Mouse (Mus musculus) megakaryocyte progenitor cell, adult 5-6 weeks (primary cell): ENCODE data around the gene Epn3. TPM values are rescaled to one million over a fixed set of nuclear protein-coding genes. Genes with fewer than 3 reads are reported as not detected.

ENCODE experiments used
- total RNA-seq, 2 experiments: library from RNA; stranded (forward) in 1 of 2; stranded (reverse) in 1 of 2; fragments of 157-497, 149-512 nt in 1 of 2; fragments of 200-1000 nt in 1 of 2; gene quantifications; 2 replicates each; pipeline versions ENCODE4 v1.2.3 to v1.2.4; 2015 to 2017

The Epn3 gene
- total RNA-seq, 2 experiments from 2014 or later: not detected

Other genes with a start within 250 kb of the Epn3 start
- not detected in 2 replicates for gene Gm21885, start 218.1 kb downstream of the Epn3 start, total RNA-seq (2015)
- gene Gm21885, start 218.1 kb downstream of the Epn3 start, total RNA-seq (2017): not detected in 2 replicates
- gene Luc7l3, start 178.0 kb downstream of the Epn3 start, total RNA-seq (2015): 160 and 188 TPM in 2 replicates
- gene Luc7l3, start 178.0 kb downstream of the Epn3 start, total RNA-seq (2017): 289 and 470 TPM in 2 replicates
- gene Ankrd40, start 172.0 kb downstream of the Epn3 start, total RNA-seq (2015): 18.8 and 21.7 TPM in 2 replicates
- gene Ankrd40, start 172.0 kb downstream of the Epn3 start, total RNA-seq (2017): 59.6 and 77.8 TPM in 2 replicates
- 0.07 and 0.56 TPM in 2 replicates for gene Abcc3, start 107.0 kb downstream of the Epn3 start, total RNA-seq (2015)
- gene Abcc3, start 107.0 kb downstream of the Epn3 start, total RNA-seq (2017): 0.17 TPM in 1 of 2 replicates, not detected in the other
- not detected in 2 replicates for gene Cacna1g, start 25.8 kb downstream of the Epn3 start, total RNA-seq (2015)
- gene Cacna1g, start 25.8 kb downstream of the Epn3 start, total RNA-seq (2017): not detected in 2 replicates
- gene Spata20, start 13.8 kb downstream of the Epn3 start, total RNA-seq (2015): not detected in 2 replicates
- not detected in 2 replicates for gene Spata20, start 13.8 kb downstream of the Epn3 start, total RNA-seq (2017)
- not detected in 2 replicates for gene Mycbpap, start 21.8 kb upstream of the Epn3 start, total RNA-seq (2015)
- gene Mycbpap, start 21.8 kb upstream of the Epn3 start, total RNA-seq (2017): 0.20 and 2.5 TPM in 2 replicates
- 4.4 and 5.0 TPM in 2 replicates for gene Rsad1, start 49.3 kb upstream of the Epn3 start, total RNA-seq (2015)
- gene Rsad1, start 49.3 kb upstream of the Epn3 start, total RNA-seq (2017): 5.0 and 6.2 TPM in 2 replicates
- gene Chad, start 65.1 kb upstream of the Epn3 start, total RNA-seq (2015): not detected in 2 replicates
- gene Chad, start 65.1 kb upstream of the Epn3 start, total RNA-seq (2017): not detected in 2 replicates
- gene Acsf2, start 101.9 kb upstream of the Epn3 start, total RNA-seq (2015): 18.1 and 18.6 TPM in 2 replicates
- gene Acsf2, start 101.9 kb upstream of the Epn3 start, total RNA-seq (2017): 2.5 and 2.7 TPM in 2 replicates
- gene Lrrc59, start 129.8 kb upstream of the Epn3 start, total RNA-seq (2015): 115 and 116 TPM in 2 replicates
- 195 and 224 TPM in 2 replicates for gene Lrrc59, start 129.8 kb upstream of the Epn3 start, total RNA-seq (2017)
- 53.4 and 53.5 TPM in 2 replicates for gene Mrpl27, start 153.8 kb upstream of the Epn3 start, total RNA-seq (2015)
- gene Mrpl27, start 153.8 kb upstream of the Epn3 start, total RNA-seq (2017): 46.4 and 46.8 TPM in 2 replicates
- 9.4 and 9.9 TPM in 2 replicates for gene Eme1, start 154.0 kb upstream of the Epn3 start, total RNA-seq (2015)
- 28.8 and 37.1 TPM in 2 replicates for gene Eme1, start 154.0 kb upstream of the Epn3 start, total RNA-seq (2017)
- gene Xylt2, start 177.5 kb upstream of the Epn3 start, total RNA-seq (2015): 1.8 and 2.2 TPM in 2 replicates
- gene Xylt2, start 177.5 kb upstream of the Epn3 start, total RNA-seq (2017): 4.9 and 5.2 TPM in 2 replicates
- gene Gm11541, start 204.5 kb upstream of the Epn3 start, total RNA-seq (2015): not detected in 2 replicates
- not detected in 2 replicates for gene Gm11541, start 204.5 kb upstream of the Epn3 start, total RNA-seq (2017)
- gene Cdc34b, start 241.8 kb upstream of the Epn3 start, total RNA-seq (2015): not detected in 2 replicates
- not detected in 2 replicates for gene Cdc34b, start 241.8 kb upstream of the Epn3 start, total RNA-seq (2017)